In genomic region chr16:27387634-27388611, GRCm38 (mm10) we compare ENCODE assay signal across 8 mouse cellular contexts. TPM values are rescaled to one million over a fixed set of nuclear protein-coding genes. Genes with fewer than 3 reads are reported as not detected.
DNase-seq lines count a peak whose midpoint lies in the region; ATAC-seq lines count a peak whose summit lies in the region.

No protein-coding gene starts in this region.

- H3K9me3 ChIP-seq in embryonic facial prominence, embryonic 14.5 days (ENCODE audit: control insufficient read depth, low read length): no peaks in the 10 kb centered on the region
- H3K9me3 ChIP-seq in liver, embryonic 15.5 days (replicated peaks): no peaks in the 10 kb centered on the region

- H3K4me2 ChIP-seq in embryonic facial prominence, embryonic 14.5 days (ENCODE audit: low read depth, low read length): peak overlapping the region; percentile 78
- H3K4me2 ChIP-seq in liver, embryonic 15.5 days: peak overlapping the region; percentile 76

- H3K9ac ChIP-seq in embryonic facial prominence, embryonic 14.5 days (ENCODE audit: low read depth, low read length): peak overlapping the region; percentile 98
- no peak overlapping the region for H3K9ac ChIP-seq in liver, embryonic 15.5 days

- no peaks in the 10 kb centered on the region for H3K27me3 ChIP-seq in embryonic facial prominence, embryonic 14.5 days (replicated peaks; ENCODE audit: control insufficient read depth, insufficient read depth, low read length)
- H3K27me3 ChIP-seq in liver, embryonic 15.5 days: no peaks in the 10 kb centered on the region

- no peak for ATAC-seq in embryonic facial prominence, embryonic 14.5 days (ENCODE audit: low read depth)
- peak; percentile 61 for ATAC-seq in inflammation-experienced regulatory T-cells, adult 6 months
- ATAC-seq in liver, embryonic 15.5 days (ENCODE audit: insufficient read depth): no peak

- H3K36me3 ChIP-seq in embryonic facial prominence, embryonic 14.5 days (ENCODE audit: control insufficient read depth, insufficient read depth, low read length): no peaks in the 10 kb centered on the region
- no peaks in the 10 kb centered on the region for H3K36me3 ChIP-seq in liver, embryonic 15.5 days (replicated peaks)

- H3K4me1 ChIP-seq in embryonic facial prominence, embryonic 14.5 days (ENCODE audit: control insufficient read depth, insufficient read depth, low read length): peaks cover 25% of the 10 kb centered on the region
- H3K4me1 ChIP-seq in liver, embryonic 15.5 days (replicated peaks): peaks cover 24% of the 10 kb centered on the region

- H3K4me3 ChIP-seq in embryonic facial prominence, embryonic 14.5 days (ENCODE audit: low read depth, low read length): peak overlapping the region; percentile 93
- peak overlapping the region; percentile 82 for H3K4me3 ChIP-seq in liver, embryonic 15.5 days (replicated peaks)

- 56% methylated on average over 12 of the region's 12 CpGs for WGBS in embryonic facial prominence, embryonic 14.5 days
- 18% methylated on average over 12 of the region's 12 CpGs for WGBS in liver, embryonic 15.5 days (ENCODE audit: insufficient replicate concordance)

- peak overlapping the region; percentile 98; the same call in 1 of the 2 replicates for H3K27ac ChIP-seq in embryonic facial prominence, embryonic 14.5 days (replicated peaks; ENCODE audit: low read depth, low read length)
- H3K27ac ChIP-seq in liver, embryonic 15.5 days (replicated peaks): peak overlapping the region; percentile 12

- DNase-seq in spleen, adult 12 weeks (ENCODE audit: low spot score): peak; percentile 19
- DNase-seq in spleen, postnatal 4 days (ENCODE audit: low spot score in 2 of 2): no peak
- no peak for DNase-seq in embryonic facial prominence, embryonic 14.5 days (ENCODE audit: low spot score)
- peak; percentile 13 for DNase-seq in neural tube, embryonic 10.5 days (ENCODE audit: extremely low spot score, low spot score)
- DNase-seq in right cerebral cortex, postnatal 14 days: no peak
- DNase-seq in ovary, postnatal 14 days (ENCODE audit: low spot score): no peak

RNA-seq across cellular contexts. Expression of gene Ccdc50, which starts 0.7 kb away (rescaled TPM):
- polyA plus RNA-seq in embryonic facial prominence, embryonic 14.5 days (2014; fragmentation: Nextera tagmentation; extraction: Ambion mirVana): 49.8 and 55.2 TPM in 2 replicates
- polyA plus RNA-seq in inflammation-experienced regulatory T-cells, adult 6 months (2017; shearing (Covaris generic)): 10 to 100 TPM; 30.2 to 37.0 (median 35.4) TPM
- polyA plus RNA-seq in liver, embryonic 15.5 days (2015; fragmentation: Nextera tagmentation; extraction: Ambion mirVana): 10.2 and 12.3 TPM in 2 replicates

RNA-seq across cellular contexts. Expression of gene Uts2b, which starts 17.9 kb away (rescaled TPM):
- polyA plus RNA-seq in embryonic facial prominence, embryonic 14.5 days (2014; fragmentation: Nextera tagmentation; extraction: Ambion mirVana): 0.34 and 0.49 TPM in 2 replicates
- not detected for polyA plus RNA-seq in inflammation-experienced regulatory T-cells, adult 6 months (2017; shearing (Covaris generic))
- polyA plus RNA-seq in liver, embryonic 15.5 days (2015; fragmentation: Nextera tagmentation; extraction: Ambion mirVana): not detected in 2 replicates

Comparison
In these comparisons a context has a peak if more than half of its experiments do, and no peak if none do; other contexts are left out.
1. DNase-seq: peak in spleen, adult 12 weeks (single experiment) and neural tube, embryonic 10.5 days (single experiment); none in spleen, postnatal 4 days (0 of 2), embryonic facial prominence, embryonic 14.5 days (single experiment), right cerebral cortex, postnatal 14 days (single experiment) and ovary, postnatal 14 days (single experiment).